26 mouse cellular contexts compared by ENCODE assay signal in the genomic region with DNA sequence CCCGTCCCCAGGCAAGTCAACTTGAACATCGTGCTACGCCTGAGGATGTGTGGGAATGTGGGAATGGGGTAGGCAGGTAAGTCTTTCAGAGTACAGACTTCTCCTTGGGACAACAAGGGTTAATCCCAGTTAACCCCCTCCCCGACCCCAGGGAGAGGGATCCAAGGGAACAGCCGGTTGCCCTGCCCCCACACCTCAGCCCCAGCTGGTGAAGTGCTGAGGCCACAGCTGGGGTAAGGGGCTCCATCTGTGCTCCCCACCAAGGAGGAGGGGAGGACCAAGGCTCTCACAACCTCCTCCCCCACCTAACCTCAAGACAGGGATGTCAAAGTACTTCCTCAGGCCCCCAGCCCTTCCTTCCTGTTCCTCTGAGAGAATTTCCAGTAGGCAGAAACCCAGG. TPM values are rescaled to one million over a fixed set of nuclear protein-coding genes. Genes with fewer than 3 reads are reported as not detected.
A peak's percentile ranks its signal among the peaks of the same experiment; 100 is the strongest.
DNase-seq lines count a peak whose midpoint lies in the region; ATAC-seq and TF ChIP-seq lines count a peak whose summit lies in the region.
"Had no signal": no experiment of that assay in that cellular context is flagged by ENCODE, and none has a peak within 500 bp of the region (broad histone marks: within the 10 kb centered on the region; RNA-seq: fewer than 3 reads in every experiment).

No protein-coding gene starts in this region.

- no peak for TF ChIP-seq CTCF in cerebellum, adult 2 months (IDR thresholded peaks at IDR 0.05; ENCODE audit: borderline replicate concordance, insufficient read depth, low read depth, low read length)

- H3K27ac ChIP-seq in cerebellum, adult 2 months (ENCODE audit: insufficient read depth, low read length) = no peak overlapping the region
- H3K27ac ChIP-seq in neural tube, embryonic 12.5 days = no peak overlapping the region
- H3K27ac ChIP-seq in neural tube, embryonic 15.5 days (replicated peaks) = no peak overlapping the region
- H3K27ac ChIP-seq: forebrain, embryonic 10.5 days; left cerebral cortex, adult 2 months; limb, embryonic 15.5 days had no signal

- 0 out of 2 replicates have a peak, but pooled peaks have one; percentile 61 for ATAC-seq in neural tube, embryonic 12.5 days (ENCODE audit: low FRiP score, low read depth)
- ATAC-seq in neural tube, embryonic 15.5 days (ENCODE audit: low FRiP score) = no peak
- ATAC-seq: forebrain, postnatal 0 days had no signal

- WGBS in cerebellum, adult 2 months = 40% methylated on average over 5 of the region's 5 CpGs
- WGBS in neural tube, embryonic 12.5 days = 26% methylated on average over 5 of the region's 5 CpGs
- WGBS in neural tube, embryonic 15.5 days = 36% methylated on average over 5 of the region's 5 CpGs

- no peak for TF ChIP-seq POLR2A in cerebellum, adult 2 months (IDR thresholded peaks at IDR 0.05; ENCODE audit: borderline replicate concordance, insufficient read depth, low read length)

- H3K27me3 ChIP-seq in cerebellum, adult 2 months (ENCODE audit: control insufficient read depth, insufficient read depth, low read length) = peaks cover 2% of the 10 kb centered on the region; the same call in 1 of the 2 replicates
- H3K27me3 ChIP-seq in neural tube, embryonic 12.5 days (replicated peaks) = peaks cover 40% of the 10 kb centered on the region
- peaks cover 46% of the 10 kb centered on the region for H3K27me3 ChIP-seq in neural tube, embryonic 15.5 days (replicated peaks)

- no peak overlapping the region for H3K9ac ChIP-seq in neural tube, embryonic 12.5 days
- no peak overlapping the region for H3K9ac ChIP-seq in neural tube, embryonic 15.5 days (replicated peaks)
- H3K9ac ChIP-seq: forebrain, postnatal 0 days; heart, embryonic 12.5 days; limb, embryonic 15.5 days; liver, postnatal 0 days had no signal

- no peaks in the 10 kb centered on the region for H3K4me1 ChIP-seq in cerebellum, adult 2 months (ENCODE audit: control insufficient read depth, insufficient read depth, low read length)
- peaks cover 18% of the 10 kb centered on the region for H3K4me1 ChIP-seq in neural tube, embryonic 12.5 days
- peaks cover 8% of the 10 kb centered on the region for H3K4me1 ChIP-seq in neural tube, embryonic 15.5 days

- no peaks in the 10 kb centered on the region for H3K36me3 ChIP-seq in neural tube, embryonic 12.5 days
- no peaks in the 10 kb centered on the region for H3K36me3 ChIP-seq in neural tube, embryonic 15.5 days
- H3K36me3 ChIP-seq: forebrain, embryonic 10.5 days; heart, embryonic 12.5 days; limb, embryonic 15.5 days had no signal

- intact Hi-C loops in left cerebral cortex, postnatal 4 days (cut with DNase I) = no loop called here
- intact Hi-C loops in left cerebral cortex, postnatal 25 days (cut with DNase I) = loop anchor here (5.0 kb wide), 1 partner anchor 53 kb away; no protein-coding TSS in a partner anchor

- H3K9me3 ChIP-seq in neural tube, embryonic 12.5 days = no peaks in the 10 kb centered on the region
- H3K9me3 ChIP-seq in neural tube, embryonic 15.5 days (replicated peaks) = no peaks in the 10 kb centered on the region
- H3K9me3 ChIP-seq: forebrain, embryonic 10.5 days; heart, embryonic 12.5 days; limb, embryonic 15.5 days; megakaryocyte, embryonic 14.5 days had no signal

- H3K4me3 ChIP-seq in cerebellum, adult 2 months (replicated peaks; ENCODE audit: insufficient read depth, low read depth, low read length) = no peak overlapping the region
- no peak overlapping the region for H3K4me3 ChIP-seq in neural tube, embryonic 12.5 days
- H3K4me3 ChIP-seq in neural tube, embryonic 15.5 days (replicated peaks) = no peak overlapping the region
- H3K4me3 ChIP-seq: forebrain, embryonic 10.5 days; heart, embryonic 12.5 days; left cerebral cortex, adult 2 months; limb, embryonic 15.5 days; megakaryocyte, embryonic 14.5 days had no signal

- peak overlapping the region; percentile 16; the same call in 1 of the 2 replicates for H3K4me2 ChIP-seq in neural tube, embryonic 12.5 days (replicated peaks)
- no peak overlapping the region for H3K4me2 ChIP-seq in neural tube, embryonic 15.5 days
- H3K4me2 ChIP-seq: heart, embryonic 12.5 days; limb, embryonic 15.5 days had no signal

- peak; percentile 66 to 75 for DNase-seq in cerebellum, postnatal 10 days
- DNase-seq in cerebellum, adult 2 months = no peak
- DNase-seq in left cerebral cortex, postnatal 4 days = peak; percentile 58
- no peak for DNase-seq in left cerebral cortex, postnatal 25 days (ENCODE audit: low spot score in 2 of 2)
- no peak for DNase-seq in lung, adult 18-20 months
- no peak for DNase-seq in frontal cortex, postnatal 25 days (ENCODE audit: low spot score in 2 of 2)
- DNase-seq: adrenal gland, adult 2 months; cerebellum, adult 9-10 months; forebrain, postnatal 0 days; heart, postnatal 14 days; kidney, adult 9 months; kidney, postnatal 4 days; layer of hippocampus, adult 9-11 months; liver, postnatal 0 days; lung, postnatal 14 days; right cerebral cortex, adult 18-20 months; thymus, postnatal 14 days had no signal

RNA-seq across cellular contexts. Expression of gene Ntrk1, which starts 5.2 kb away (rescaled TPM):
- polyA plus RNA-seq in cerebellum, adult 2 months (2012; rRNA removed) = 2.5 and 2.8 TPM in 2 replicates
- total RNA-seq in left cerebral cortex, postnatal 4 days (2021) = under 1 TPM; 0.38 to 0.93 TPM
- 1 to 10 TPM in 1 of 2 experiments, under 1 TPM in 1; 0.21 to 1.7 TPM for total RNA-seq in left cerebral cortex, postnatal 25 days (2021)
- 93.8 and 141 TPM in 2 replicates for polyA plus RNA-seq in neural tube, embryonic 12.5 days (2016; fragmentation: Nextera tagmentation; extraction: Ambion mirVana)
- polyA plus RNA-seq in neural tube, embryonic 15.5 days (2015; fragmentation: Nextera tagmentation; extraction: Ambion mirVana) = 41.2 and 50.1 TPM in 2 replicates
- total RNA-seq: gastrocnemius, adult 18-20 months; granulocyte monocyte progenitor cell, adult 5-6 weeks had no signal

RNA-seq across cellular contexts. Expression of gene Insrr, which starts 7.0 kb away (rescaled TPM):
- 1.3 and 1.4 TPM in 2 replicates for polyA plus RNA-seq in cerebellum, adult 2 months (2012; rRNA removed)
- total RNA-seq in left cerebral cortex, postnatal 4 days (2021) = 1 to 10 TPM in 1 of 2 experiments, under 1 TPM in 1; 0.70 to 1.9 TPM
- under 1 TPM; 0.60 to 0.73 TPM for total RNA-seq in left cerebral cortex, postnatal 25 days (2021)
- polyA plus RNA-seq in neural tube, embryonic 12.5 days (2016; fragmentation: Nextera tagmentation; extraction: Ambion mirVana) = 1.4 and 1.9 TPM in 2 replicates
- 1.1 and 2.0 TPM in 2 replicates for polyA plus RNA-seq in neural tube, embryonic 15.5 days (2015; fragmentation: Nextera tagmentation; extraction: Ambion mirVana)
- total RNA-seq: gastrocnemius, adult 18-20 months; granulocyte monocyte progenitor cell, adult 5-6 weeks had no signal
- polyA plus RNA-seq: heart, embryonic 12.5 days; liver, postnatal 0 days had no signal

RNA-seq across cellular contexts. Expression of gene Pear1, which starts 34.3 kb away (rescaled TPM):
- polyA plus RNA-seq in cerebellum, adult 2 months (2012; rRNA removed) = 7.4 and 8.5 TPM in 2 replicates
- total RNA-seq in left cerebral cortex, postnatal 4 days (2021) = 10 to 100 TPM in 1 of 2 experiments, 1 to 10 TPM in 1; 8.0 to 11.5 TPM
- total RNA-seq in left cerebral cortex, postnatal 25 days (2021) = 1 to 10 TPM; 7.4 to 10.0 TPM
- 11.7 and 12.4 TPM in 2 replicates for polyA plus RNA-seq in neural tube, embryonic 12.5 days (2016; fragmentation: Nextera tagmentation; extraction: Ambion mirVana)
- polyA plus RNA-seq in neural tube, embryonic 15.5 days (2015; fragmentation: Nextera tagmentation; extraction: Ambion mirVana) = 9.1 and 13.4 TPM in 2 replicates

RNA-seq across cellular contexts. Expression of gene Lrrc71, which starts 41.3 kb away (rescaled TPM):
- polyA plus RNA-seq in cerebellum, adult 2 months (2012; rRNA removed) = 0.47 and 0.70 TPM in 2 replicates
- total RNA-seq in left cerebral cortex, postnatal 4 days (2021) = 1 to 10 TPM in 1 of 2 experiments, under 1 TPM in 1; 0.46 to 1.4 TPM
- total RNA-seq in left cerebral cortex, postnatal 25 days (2021) = under 1 TPM; 0.23 to 0.69 TPM
- 0.33 and 0.53 TPM in 2 replicates for polyA plus RNA-seq in neural tube, embryonic 12.5 days (2016; fragmentation: Nextera tagmentation; extraction: Ambion mirVana)
- polyA plus RNA-seq in neural tube, embryonic 15.5 days (2015; fragmentation: Nextera tagmentation; extraction: Ambion mirVana) = 0.44 and 1.0 TPM in 2 replicates
- total RNA-seq: gastrocnemius, adult 18-20 months; granulocyte monocyte progenitor cell, adult 5-6 weeks had no signal

RNA-seq across cellular contexts. Expression of gene Sh2d2a, which starts 56.8 kb away (rescaled TPM):
- polyA plus RNA-seq in cerebellum, adult 2 months (2012; rRNA removed) = 0.05 TPM in 2 replicates
- not detected for total RNA-seq in left cerebral cortex, postnatal 4 days (2021)
- total RNA-seq in left cerebral cortex, postnatal 25 days (2021) = not detected
- polyA plus RNA-seq in neural tube, embryonic 12.5 days (2016; fragmentation: Nextera tagmentation; extraction: Ambion mirVana) = not detected in 2 replicates
- 5.0 TPM in 1 of 2 replicates, not detected in the other for polyA plus RNA-seq in neural tube, embryonic 15.5 days (2015; fragmentation: Nextera tagmentation; extraction: Ambion mirVana)
- total RNA-seq: forebrain, postnatal 0 days; gastrocnemius, adult 18-20 months; left cerebral cortex, adult 2 months had no signal
- polyA plus RNA-seq: forebrain, postnatal 0 days had no signal

Comparison
In these comparisons a context has a peak if more than half of its experiments do, and no peak if none do; other contexts are left out.
1. DNase-seq: peak in cerebellum, postnatal 10 days (2 of 2) and left cerebral cortex, postnatal 4 days (single experiment); none in cerebellum, adult 2 months (0 of 2), left cerebral cortex, postnatal 25 days (0 of 2), lung, adult 18-20 months (0 of 2) and frontal cortex, postnatal 25 days (0 of 2).
2. RNA of gene Ntrk1, which starts 5.2 kb away (polyA plus RNA-seq): 93.8 to 141 TPM in neural tube, embryonic 12.5 days and 41.2 to 50.1 TPM in neural tube, embryonic 15.5 days; 2.5 to 2.8 TPM in cerebellum, adult 2 months; every median in the first group is over 10 times any median in the second.